Mouse (Mus musculus) neural tube, embryonic 14.5 days (tissue): ENCODE measurements around the gene Phlda3. TPM values are rescaled to one million over a fixed set of nuclear protein-coding genes. Genes with fewer than 3 reads are reported as not detected.

ENCODE experiments used
- ATAC-seq: fragments of 200-750 bp; cut with Nextera tagmentation; 2 replicates; pipeline ENCODE4 v1.8.0; 2017; ENCODE audit warnings: low read depth, mild to moderate bottlenecking, moderate TSS enrichment, moderate library complexity
- H3K27ac ChIP-seq: fragments of 300-500 bp; sonication (generic); 2 replicates; pipeline ENCODE4 v1.5.1; 2014; ENCODE audit warnings: low read depth, mild to moderate bottlenecking, control low read depth, low read length, moderate library complexity, mixed read lengths
- H3K27me3 ChIP-seq: fragments of 300-500 bp; sonication (generic); 2 replicates; pipeline ENCODE4 v1.6.1; 2014; ENCODE audit warnings: low read length; ENCODE audit not compliant: control insufficient read depth, insufficient read depth
- H3K36me3 ChIP-seq: fragments of 300-500 bp; sonication (generic); 2 replicates; pipeline ENCODE4 v1.6.1; 2014; ENCODE audit warnings: low read length, mixed read lengths; ENCODE audit not compliant: control insufficient read depth, insufficient read depth
- H3K4me1 ChIP-seq: fragments of 300-500 bp; sonication (generic); 2 replicates; pipeline ENCODE4 v1.6.1; 2014; ENCODE audit warnings: low read length; ENCODE audit not compliant: control insufficient read depth, insufficient read depth
- H3K4me2 ChIP-seq: fragments of 300-500 bp; sonication (generic); 2 replicates; pipeline ENCODE4 v1.6.1; 2014; ENCODE audit warnings: mild to moderate bottlenecking, low read depth, low read length, control low read depth
- H3K4me3 ChIP-seq: fragments of 300-500 bp; sonication (generic); 2 replicates; pipeline ENCODE4 v1.5.1; 2014; ENCODE audit warnings: low read depth, low read length, control low read depth, mixed read lengths
- H3K9ac ChIP-seq: fragments of 300-500 bp; sonication (generic); replicated peaks from 2 replicates; pipeline ENCODE4 v1.6.1; 2014; ENCODE audit warnings: low read depth, mild to moderate bottlenecking, control low read depth, low read length, mixed read lengths
- H3K9me3 ChIP-seq: fragments of 300-500 bp; sonication (generic); 2 replicates; pipeline ENCODE4 v1.6.1; 2016; ENCODE audit warnings: low read length; ENCODE audit not compliant: control insufficient read depth
- whole genome bisulfite sequencing: fragments of 180-500 bp; shearing (Covaris S2); extraction: QIAGEN DNeasy Blood & Tissue Kit; methylation state at CpG from one replicate; pipeline ENCODE4 v1.1.7; 2014; 5-methylcytosine and 5-hydroxymethylcytosine counted together
- polyA plus RNA-seq: library from polyadenylated mRNA; unstranded; fragments of >200 nt; fragmentation: Nextera tagmentation; extraction: Ambion mirVana; gene quantifications from 2 replicates; pipeline ENCODE4 v1.2.1, GENCODE M21; 2014

Phlda3 gene
- polyA plus RNA-seq, 1 experiment from 2014 or later = 40.2 TPM

DNA sequence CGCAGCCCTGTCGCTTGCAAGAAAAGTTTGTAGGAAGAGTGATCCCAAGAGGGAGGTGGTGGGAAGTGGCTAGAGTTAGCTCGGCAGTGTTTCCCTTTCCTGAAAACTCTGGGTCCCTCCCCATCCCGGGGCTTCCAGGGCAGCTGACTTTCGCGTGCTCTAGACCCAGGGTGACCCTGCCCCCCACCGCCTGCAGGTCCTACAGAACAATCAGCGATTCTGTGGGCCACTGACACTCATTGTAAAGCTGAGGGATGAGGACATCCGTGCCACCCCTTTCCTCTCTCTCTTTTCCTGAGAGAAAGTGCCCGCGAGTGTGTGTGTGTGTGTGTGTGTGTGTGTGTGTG, 36.6 kb upstream of the Phlda3 start:
- Histone ChIP-seq H3K27ac (no peak overlapping the region; the same call in 1 of the 2 replicates), H3K27me3 (no peaks in the 10 kb centered on the region), H3K4me2 (peak overlapping the region; percentile 87), H3K9ac (peak overlapping the region; percentile 45), H3K9me3 (no peaks in the 10 kb centered on the region), H3K4me3 (peak overlapping the region; percentile 41), H3K4me1 (peaks cover 22% of the 10 kb centered on the region), H3K36me3 (no peaks in the 10 kb centered on the region)
- WGBS = 0% methylated on average over 11 of the region's 11 CpGs
- peak; percentile 16; the same call in 1 of the 2 replicates for ATAC-seq

DNA sequence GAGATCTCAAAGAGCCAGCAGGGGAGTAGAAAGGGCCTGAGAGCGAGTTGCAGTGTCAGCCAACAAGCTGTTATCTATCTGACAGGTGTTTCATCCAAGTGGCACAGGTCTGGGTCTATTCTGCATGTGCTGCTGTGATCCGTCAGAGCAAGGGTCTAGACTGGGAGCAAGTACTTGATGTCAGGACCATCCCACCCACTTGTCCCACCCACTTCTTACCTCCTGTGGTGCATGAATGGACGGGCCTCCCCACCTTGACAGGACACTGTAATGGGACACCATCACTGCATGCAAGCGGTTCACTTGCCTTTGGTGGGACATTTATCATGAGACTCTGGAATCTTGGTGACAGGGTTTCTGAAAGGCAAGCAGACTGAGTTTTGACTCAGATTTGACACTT, 36.1 kb upstream of the Phlda3 start:
- H3K27me3 ChIP-seq = no peaks in the 10 kb centered on the region
- 23% methylated on average over 4 of the region's 4 CpGs for WGBS
- H3K4me1 ChIP-seq = peaks cover 24% of the 10 kb centered on the region
- H3K4me2 ChIP-seq = peak overlapping the region; percentile 87
- H3K36me3 ChIP-seq = no peaks in the 10 kb centered on the region
- peak overlapping the region; percentile 41; the same call in 1 of the 2 replicates for H3K4me3 ChIP-seq
- ATAC-seq = no peak
- 0 out of 2 replicates have a peak overlapping the region, but pooled peaks have one; percentile 45 for H3K9ac ChIP-seq
- H3K9me3 ChIP-seq = no peaks in the 10 kb centered on the region
- no peak overlapping the region for H3K27ac ChIP-seq

DNA sequence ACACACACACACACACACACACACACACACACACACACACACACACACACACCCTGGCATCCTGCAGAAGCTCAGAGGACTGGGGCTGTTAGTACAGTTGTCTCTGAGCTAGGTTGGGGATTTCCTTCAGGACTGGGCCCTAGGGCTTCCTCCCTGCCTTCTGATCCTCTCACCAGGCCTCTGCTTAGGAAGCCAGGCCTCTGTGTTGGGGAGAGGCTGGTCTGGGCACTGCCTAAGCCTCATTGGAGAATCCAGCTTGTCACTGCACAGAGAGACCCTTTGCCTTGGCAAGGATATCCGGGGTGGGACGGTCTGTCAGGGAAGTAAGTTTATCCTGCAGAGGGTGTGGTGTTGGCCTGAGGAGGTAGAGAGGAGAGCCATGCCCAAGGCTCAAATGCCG, 35.6 kb upstream of the Phlda3 start:
- WGBS = 52% methylated on average over 3 of the region's 3 CpGs
- Histone ChIP-seq H3K4me1 (peaks cover 24% of the 10 kb centered on the region), H3K27ac (no peak overlapping the region), H3K9me3 (no peaks in the 10 kb centered on the region), H3K36me3 (no peaks in the 10 kb centered on the region), H3K4me2 (peak overlapping the region; percentile 87; the same call in 1 of the 2 replicates), H3K4me3 (no peak overlapping the region), H3K9ac (no peak overlapping the region), H3K27me3 (no peaks in the 10 kb centered on the region)
- no peak for ATAC-seq

DNA sequence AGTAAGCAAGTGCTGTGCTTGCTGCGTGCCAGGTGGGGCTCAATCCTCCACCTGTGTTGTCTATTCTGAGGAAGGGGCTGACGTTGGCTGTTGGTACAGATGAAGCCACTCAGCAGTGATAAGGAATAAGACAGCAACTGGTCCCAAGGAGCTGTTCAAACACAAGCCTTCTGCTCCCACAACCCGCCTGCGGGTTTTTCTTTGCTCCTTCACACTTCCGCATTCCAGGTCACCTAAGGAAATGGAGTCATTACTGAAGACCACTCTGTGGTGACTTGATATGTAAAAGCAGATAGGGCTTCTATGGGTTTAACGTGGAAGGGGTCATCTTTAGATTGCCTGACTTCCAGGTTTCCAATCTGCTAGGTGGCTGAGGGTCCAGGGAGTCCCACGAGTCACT, 34.5 kb upstream of the Phlda3 start:
- Histone ChIP-seq H3K4me1 (peaks cover 24% of the 10 kb centered on the region), H3K27me3 (no peaks in the 10 kb centered on the region), H3K36me3 (no peaks in the 10 kb centered on the region), H3K4me2 (no peak overlapping the region), H3K9ac (no peak overlapping the region), H3K4me3 (no peak overlapping the region), H3K9me3 (no peaks in the 10 kb centered on the region), H3K27ac (no peak overlapping the region)
- no peak for ATAC-seq
- WGBS = 70% methylated on average over 7 of the region's 7 CpGs

DNA sequence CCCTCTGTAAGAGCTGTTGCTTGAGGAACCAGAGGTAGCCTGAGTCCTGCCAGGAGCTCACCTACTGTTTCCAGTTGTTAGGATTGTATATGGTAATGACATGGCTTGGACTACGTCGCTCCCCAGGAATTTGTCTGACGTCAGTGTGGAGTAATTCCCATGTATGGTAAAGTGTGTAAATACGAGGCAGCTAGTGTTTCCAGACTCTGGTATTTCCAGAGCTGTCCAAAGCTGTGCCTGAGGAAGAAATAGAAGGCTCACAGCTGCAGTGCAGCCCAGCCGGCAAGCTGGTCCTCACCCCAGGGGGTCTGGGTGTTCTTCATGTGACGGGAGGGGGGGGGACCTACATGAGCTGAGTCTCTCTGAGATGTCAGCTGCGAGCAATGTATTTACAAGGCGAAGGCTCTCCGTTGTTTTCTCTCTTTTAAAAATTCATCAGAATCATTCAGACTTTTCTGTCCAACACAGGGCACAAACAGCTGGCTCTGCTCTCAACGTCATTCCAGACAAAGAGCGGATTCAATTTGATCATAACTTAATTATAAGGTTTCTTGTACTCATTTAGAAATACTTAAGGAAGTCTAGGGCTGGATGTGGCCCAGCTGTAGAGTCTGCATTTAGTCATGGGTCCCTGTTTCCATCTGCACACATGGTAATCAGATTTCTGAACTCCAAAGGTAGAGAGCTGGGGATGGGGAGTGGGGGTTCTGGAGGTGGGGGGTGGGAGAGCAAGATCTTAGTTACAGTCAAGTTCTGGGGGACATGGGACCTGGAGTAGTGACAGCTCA, 33.8 kb upstream of the Phlda3 start:
- 0 out of 2 replicates have a peak overlapping the region, but pooled peaks have one; percentile 6 for H3K4me2 ChIP-seq
- H3K27ac ChIP-seq = no peak overlapping the region
- H3K4me1 ChIP-seq = peaks cover 24% of the 10 kb centered on the region
- no peaks in the 10 kb centered on the region for H3K27me3 ChIP-seq
- ATAC-seq = no peak
- WGBS = 40% methylated on average over 11 of the region's 11 CpGs
- no peak overlapping the region for H3K4me3 ChIP-seq
- H3K9me3 ChIP-seq = no peaks in the 10 kb centered on the region
- no peaks in the 10 kb centered on the region for H3K36me3 ChIP-seq
- no peak overlapping the region for H3K9ac ChIP-seq

DNA sequence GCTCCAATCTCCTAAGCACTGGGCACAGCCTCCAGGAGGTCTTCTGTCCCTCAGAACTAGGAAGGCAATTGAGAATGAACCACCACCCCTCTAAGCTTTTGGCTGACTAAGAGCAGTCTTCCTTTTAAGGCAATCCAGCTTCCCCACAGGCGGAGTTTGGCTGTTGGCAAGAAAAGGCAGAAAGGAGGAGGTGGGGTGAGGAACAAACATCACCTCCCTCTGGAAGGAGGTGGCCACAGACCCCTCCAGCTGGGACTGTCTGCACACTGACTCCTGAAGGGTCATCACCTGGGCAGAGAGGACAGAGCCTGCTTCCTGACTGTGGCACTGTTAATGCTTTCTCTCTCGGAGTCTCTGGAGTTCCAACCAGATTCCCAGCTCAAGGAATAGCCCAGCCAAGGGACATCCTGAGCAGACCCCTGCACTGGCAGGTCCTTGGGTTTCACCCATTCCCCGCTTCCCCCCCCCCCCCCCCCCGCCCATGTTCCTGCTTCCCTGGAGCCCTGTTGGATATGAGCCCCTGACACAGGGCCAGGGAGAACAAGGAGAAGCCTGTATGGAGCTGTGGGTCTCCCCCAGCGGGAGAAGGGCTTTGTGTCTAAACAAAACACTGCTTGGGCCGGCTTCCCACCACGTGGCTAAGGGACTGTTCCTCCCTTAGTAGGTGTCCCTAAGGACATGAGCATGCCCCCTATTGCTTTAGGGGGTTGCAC, 31.5 kb upstream of the Phlda3 start:
- no peaks in the 10 kb centered on the region for H3K9me3 ChIP-seq
- ATAC-seq = peak; percentile 73
- peak overlapping the region; percentile 2; the same call in 1 of the 2 replicates for H3K4me2 ChIP-seq
- H3K36me3 ChIP-seq = no peaks in the 10 kb centered on the region
- H3K9ac ChIP-seq = no peak overlapping the region
- peaks cover 22% of the 10 kb centered on the region for H3K4me1 ChIP-seq
- 33% methylated on average over 6 of the region's 7 CpGs for WGBS
- no peaks in the 10 kb centered on the region for H3K27me3 ChIP-seq
- no peak overlapping the region for H3K4me3 ChIP-seq
- no peak overlapping the region for H3K27ac ChIP-seq

DNA sequence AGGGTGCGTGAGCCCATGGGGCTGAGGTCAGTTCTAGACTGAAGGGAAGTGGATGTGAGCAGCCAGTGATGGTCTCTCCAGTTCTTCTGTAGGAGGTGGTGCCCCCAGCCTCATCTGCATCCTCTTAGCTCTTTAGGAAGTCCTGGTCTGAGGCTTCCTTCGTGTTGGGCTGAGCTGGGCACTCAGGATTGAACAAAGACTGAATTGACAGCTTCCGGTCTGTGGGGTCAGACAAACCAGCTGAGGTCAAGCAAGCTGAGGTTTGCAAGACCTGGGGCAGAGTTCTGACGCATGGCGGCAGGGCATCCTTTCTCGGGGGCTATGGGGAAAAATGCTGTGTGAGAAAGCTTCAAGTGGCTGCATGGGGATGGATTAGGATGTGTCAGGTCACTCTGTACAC, 30.5 kb upstream of the Phlda3 start:
- H3K4me2 ChIP-seq = no peak overlapping the region
- H3K9ac ChIP-seq = no peak overlapping the region
- no peak overlapping the region for H3K4me3 ChIP-seq
- ATAC-seq = no peak
- H3K4me1 ChIP-seq = peaks cover 18% of the 10 kb centered on the region
- 46% methylated on average over 6 of the region's 6 CpGs for WGBS
- H3K27ac ChIP-seq = no peak overlapping the region
- H3K36me3 ChIP-seq = no peaks in the 10 kb centered on the region
- no peaks in the 10 kb centered on the region for H3K27me3 ChIP-seq
- H3K9me3 ChIP-seq = no peaks in the 10 kb centered on the region

DNA sequence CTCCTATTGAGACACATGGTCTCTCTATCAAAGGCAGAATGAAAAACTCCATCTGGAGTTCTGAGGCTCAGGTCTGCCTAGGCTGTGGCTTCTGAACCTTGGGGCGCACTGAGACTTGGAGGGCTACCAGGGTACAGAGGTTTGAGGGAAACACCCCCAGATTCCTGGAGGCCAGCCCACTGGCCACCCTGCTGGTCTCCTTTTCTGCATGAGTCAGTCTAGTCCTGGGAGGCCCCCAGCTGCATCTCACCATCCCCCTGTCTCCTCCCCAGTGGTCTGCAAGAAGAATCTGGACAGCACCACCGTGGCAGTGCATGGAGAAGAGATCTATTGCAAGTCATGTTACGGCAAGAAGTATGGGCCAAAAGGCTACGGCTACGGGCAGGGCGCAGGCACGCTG, 20.9 kb upstream of the Phlda3 start:
- no peaks in the 10 kb centered on the region; the same call in 1 of the 2 replicates for H3K4me1 ChIP-seq
- no peaks in the 10 kb centered on the region for H3K36me3 ChIP-seq
- H3K27ac ChIP-seq = no peak overlapping the region
- no peak for ATAC-seq
- no peaks in the 10 kb centered on the region for H3K9me3 ChIP-seq
- H3K4me3 ChIP-seq = no peak overlapping the region
- H3K9ac ChIP-seq = no peak overlapping the region
- no peak overlapping the region for H3K4me2 ChIP-seq
- 89% methylated on average over 7 of the region's 7 CpGs for WGBS
- H3K27me3 ChIP-seq = no peaks in the 10 kb centered on the region

DNA sequence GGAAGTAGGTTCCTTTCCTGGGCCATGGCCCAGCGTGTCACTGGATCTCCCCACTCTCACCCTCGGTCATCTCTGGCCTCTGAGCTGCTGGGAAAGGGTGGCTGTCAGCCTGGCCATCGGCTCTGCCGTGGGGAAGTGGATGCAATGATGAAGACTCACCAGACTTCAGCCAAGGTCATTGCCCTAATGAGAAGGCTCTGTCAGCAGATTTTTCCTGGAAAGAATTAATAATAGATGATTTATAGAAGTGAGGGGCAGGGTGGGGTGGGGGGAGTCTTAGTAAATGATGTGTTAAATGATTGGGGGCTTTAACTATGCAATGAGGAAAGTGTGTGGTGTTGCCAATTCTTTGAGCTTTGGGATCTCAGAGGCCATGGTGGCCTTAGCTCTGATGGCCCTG, 19.7 kb upstream of the Phlda3 start:
- no peak overlapping the region for H3K4me2 ChIP-seq

More for the DNA sequence above, 19.7 kb upstream of the Phlda3 start:
- no peak for ATAC-seq
- no peaks in the 10 kb centered on the region for H3K9me3 ChIP-seq
- no peak overlapping the region for H3K4me3 ChIP-seq
- no peaks in the 10 kb centered on the region; the same call in 1 of the 2 replicates for H3K4me1 ChIP-seq
- no peak overlapping the region for H3K9ac ChIP-seq
- no peaks in the 10 kb centered on the region for H3K36me3 ChIP-seq
- H3K27ac ChIP-seq = no peak overlapping the region
- H3K27me3 ChIP-seq = no peaks in the 10 kb centered on the region
- WGBS = 85% methylated on average over 4 of the region's 4 CpGs
